Mouse (Mus musculus) erythroblast, embryonic 14.5 days (primary cell): ENCODE data around the gene Tsfm.

Experiments used
- GATA1 ChIP-seq: IDR thresholded peaks from 2 replicates; pipeline ENCODE4 v1.6.1; 2012; ENCODE audit warnings: low read length, inconsistent platforms, mixed read lengths
- TAL1 ChIP-seq: IDR thresholded peaks from 3 replicates; pipeline ENCODE4 v1.6.1; 2012; ENCODE audit warnings: low read length, inconsistent platforms, mixed read lengths

DNA sequence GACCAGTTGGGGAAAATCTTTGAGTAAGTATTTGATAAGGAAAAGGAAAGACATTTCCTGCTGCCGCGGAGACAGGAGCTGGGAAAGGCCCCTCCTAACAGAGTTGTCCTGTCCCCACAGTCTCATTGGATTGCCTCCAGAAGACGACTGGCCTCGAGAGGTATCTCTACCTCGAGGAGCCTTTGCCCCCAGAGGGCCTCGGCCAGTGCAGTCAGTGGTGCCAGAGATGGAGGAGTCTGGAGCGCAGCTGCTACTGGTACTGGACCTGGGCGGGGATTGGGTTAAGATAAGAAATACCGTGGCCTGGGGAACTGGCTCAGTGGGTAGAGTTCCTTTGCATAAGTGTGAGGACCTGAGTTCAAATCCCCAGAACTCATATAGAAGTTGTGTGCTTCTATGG lies 35.3 kb upstream of the Tsfm start:
- TF ChIP-seq GATA1 = no peak
- no peak for TF ChIP-seq TAL1
